ENCODE assay signal across 7 mouse cellular contexts in the genomic region with DNA sequence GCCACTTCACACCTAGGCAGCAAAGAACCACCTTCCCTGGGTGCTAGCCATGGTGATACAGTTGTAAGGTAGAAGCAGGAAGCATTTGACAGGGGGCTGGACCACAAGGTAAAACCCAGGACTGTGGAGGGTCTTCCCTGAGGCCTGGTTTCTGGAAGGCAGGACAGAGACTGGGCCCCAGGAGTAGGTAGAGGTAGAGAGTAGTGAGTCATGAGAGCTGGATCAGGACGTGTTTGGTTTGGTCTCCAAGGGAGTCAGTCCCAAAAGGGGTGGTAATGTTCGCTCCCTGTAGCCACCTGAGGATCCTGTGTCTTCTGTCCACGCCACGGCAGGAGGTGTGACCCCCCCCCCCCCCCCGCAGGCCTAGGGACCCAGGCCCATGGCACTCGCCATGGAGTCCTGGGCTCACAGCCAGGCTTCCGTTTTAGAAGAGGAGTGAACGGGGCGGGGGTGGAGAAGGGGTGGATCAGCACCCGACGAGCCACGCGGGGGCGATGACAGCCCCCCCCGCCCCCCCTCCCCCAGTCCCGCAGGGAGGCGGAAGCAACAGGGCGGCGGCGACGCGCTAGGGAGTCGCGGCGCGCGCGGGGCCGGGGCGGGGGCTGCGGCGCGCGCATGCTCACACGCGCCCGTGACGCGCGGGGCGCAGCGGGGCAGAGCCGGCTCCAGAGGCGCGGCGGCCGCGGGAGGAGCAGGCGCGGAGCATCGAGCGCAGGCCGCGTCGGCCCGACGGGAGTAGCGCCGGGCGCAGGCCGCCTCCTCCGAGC. TPM values are rescaled to one million over a fixed set of nuclear protein-coding genes. Genes with fewer than 3 reads are reported as not detected.
DNase-seq lines count a peak whose midpoint lies in the region; ATAC-seq lines count a peak whose summit lies in the region.

A gene (plus strand): TSS at position 624 of the 767 bp plus-strand sequence.

- H3K4me1 ChIP-seq in megakaryocyte, embryonic 14.5 days: peaks cover 29% of the 10 kb centered on the region

- peak within 1 kb of the TSS; percentile 91 for H3K4me3 ChIP-seq in megakaryocyte, embryonic 14.5 days (replicated peaks)

- peaks cover 70% of the 10 kb centered on the region for H3K27me3 ChIP-seq in megakaryocyte, embryonic 14.5 days (replicated peaks)

- intact Hi-C loops in left cerebral cortex, postnatal 10 days (cut with DNase I): loop anchor here (5.0 kb wide), 1 partner anchor 61 kb away; no protein-coding TSS in a partner anchor

- DNase-seq in adrenal gland, adult 18-20 months (ENCODE audit: low spot score in 2 of 2): peak; percentile 69 to 80
- peak; percentile 67 for DNase-seq in gastrocnemius, postnatal 25 days
- DNase-seq in left cerebral cortex, postnatal 10 days (ENCODE audit: extremely low spot score in 1 of 2, low spot score in 2 of 2): peak in 1 of 2 experiments; percentile 85
- peak; percentile 75 for DNase-seq in right cerebral cortex, postnatal 14 days

- ATAC-seq in common myeloid progenitor, adult 5-6 weeks (replicated peaks; ENCODE audit: low read depth, poor library complexity, severe bottlenecking): peak; percentile 40
- peak; percentile 71 for ATAC-seq in inflammation-experienced regulatory T-cells, adult 6 months

- no peaks in the 10 kb centered on the region for H3K9me3 ChIP-seq in megakaryocyte, embryonic 14.5 days

- no peaks in the 10 kb centered on the region for H3K36me3 ChIP-seq in megakaryocyte, embryonic 14.5 days (replicated peaks; ENCODE audit: low read length)

RNA-seq across cellular contexts. Expression of the gene that starts here (rescaled TPM):
- total RNA-seq in adrenal gland, adult 18-20 months (2021): 100 to 1,000 TPM; 123 to 129 TPM
- total RNA-seq in common myeloid progenitor, adult 5-6 weeks (2017): 6.8 and 9.4 TPM in 2 replicates
- 10 to 100 TPM; 23.7 to 27.0 TPM for total RNA-seq in gastrocnemius, postnatal 25 days (2021)
- 1 to 10 TPM; 4.4 to 8.4 (median 5.9) TPM for polyA plus RNA-seq in inflammation-experienced regulatory T-cells, adult 6 months (2017; shearing (Covaris generic))
- total RNA-seq in left cerebral cortex, postnatal 10 days (2021): 10 to 100 TPM; 50.1 to 52.6 TPM
- 7.5 and 7.7 TPM in 2 replicates for polyA plus RNA-seq in megakaryocyte, embryonic 14.5 days (2012; ENCODE audit: insufficient read depth, low replicate concordance)
